Mouse (Mus musculus) embryo, embryonic 11.5 days (tissue): ENCODE measurements around the gene Vmn2r108.
"Not testable (repeated sequence)": the region's sequence is repeated elsewhere in the genome, so short reads cannot be mapped to it uniquely, and the experiment has no call there.

Experiments
- DNase-seq: peaks from one replicate; pipeline ENCODE4 v3.0.0-alpha.2; 2012; ENCODE audit warnings: low read depth, low spot score

Gene Vmn2r108

GRCm38 (mm10) chr17:20481231-20481630, at the start of gene Vmn2r108:
Vmn2r108 (minus strand) TSS chr17:20481331.
- DNase-seq: no peak

- DNase-seq: not testable (repeated sequence)
Observed at GRCm38 (mm10) chr17:20508247-20508646, 27.1 kb upstream of the Vmn2r108 start.

- DNase-seq: no peak
Observed at GRCm38 (mm10) chr17:20497858-20498257, 16.7 kb upstream of the Vmn2r108 start, which contains the start of gene Vmn1r225. Vmn1r225 (plus strand) TSS chr17:20498158.

GRCm38 (mm10) chr17:20473311-20473710, 7.8 kb downstream of the Vmn2r108 start:
- DNase-seq: no peak

- DNase-seq: no peak
Observed at GRCm38 (mm10) chr17:20439263-20439662, 41.9 kb downstream of the Vmn2r108 start.

- no peak for DNase-seq
Observed at GRCm38 (mm10) chr17:20413846-20414245, 67.3 kb downstream of the Vmn2r108 start, which contains the start of gene Vmn1r224. Vmn1r224 (plus strand) TSS chr17:20414146.
